Mouse (Mus musculus) gastrocnemius, postnatal 36 days (tissue): ENCODE results near the gene Frmpd2. TPM values are rescaled to one million over a fixed set of nuclear protein-coding genes. Genes with fewer than 3 reads are reported as not detected.

Source experiments
- DNase-seq, 2 experiments: peaks; one replicate each; pipeline ENCODE4 v3.0.0; 2022
- intact Hi-C: fragments of 180-260 bp; cut with DNase I; formaldehyde crosslinking; loops from one replicate; pipeline ENCODE4 v1.15.1; 2025
- total RNA-seq, 2 experiments: library from RNA; stranded (reverse); gene quantifications; 2 replicates each; pipeline ENCODE4 v1.2.3; 2021

Frmpd2 gene
- total RNA-seq, 2 experiments from 2014 or later: not detected

GRCm38 (mm10) chr14:33598376-33599130, 127.1 kb downstream of the Frmpd2 start:
- DNase-seq: no peak
- intact Hi-C loops: no loop called here

GRCm38 (mm10) chr14:33607431-33607830, 135.9 kb downstream of the Frmpd2 start:
- DNase-seq: no peak
- intact Hi-C loops: no loop called here

Other genes starting within 250 kb of the Frmpd2 start
- gene Mapk8, start 24.5 kb upstream of the Frmpd2 start, total RNA-seq: 10 to 100 TPM; 26.6 to 28.3 TPM
- not detected for gene Ptpn20, start 117.5 kb downstream of the Frmpd2 start, total RNA-seq